In the genomic region with DNA sequence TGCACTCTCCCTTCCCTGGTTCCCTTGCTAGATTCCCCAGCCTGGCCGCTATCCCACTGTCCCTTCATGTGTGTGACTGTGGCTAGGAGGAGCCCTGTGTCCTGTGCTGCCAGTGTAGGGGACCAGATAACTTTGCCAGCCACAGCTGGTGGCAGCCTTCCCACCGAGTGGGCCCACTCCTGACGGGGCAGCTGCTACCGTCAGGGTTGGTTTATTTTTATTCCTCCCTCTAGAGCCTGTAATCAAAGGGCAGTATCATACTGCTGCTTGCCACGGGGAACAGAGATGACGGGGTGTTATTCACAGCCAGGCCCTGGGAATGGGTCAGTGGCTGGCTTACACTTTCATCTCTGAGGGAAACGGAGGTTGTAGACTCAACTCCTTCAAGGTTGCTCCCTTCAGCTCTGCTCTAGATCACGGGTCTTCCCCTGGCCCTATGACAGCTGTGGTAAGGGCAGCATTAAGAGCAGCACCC, we compare ENCODE assay signal across 9 mouse cellular contexts. TPM values are rescaled to one million over a fixed set of nuclear protein-coding genes. Genes with fewer than 3 reads are reported as not detected.
DNase-seq lines count a peak whose midpoint lies in the region; ATAC-seq lines count a peak whose summit lies in the region.
"Had no signal": no experiment of that assay in that cellular context is flagged by ENCODE, and none has a peak within 500 bp of the region (broad histone marks: within the 10 kb centered on the region; RNA-seq: fewer than 3 reads in every experiment).

No protein-coding gene starts in this region.

- H3K27me3 ChIP-seq in heart, embryonic 15.5 days: peaks cover 9% of the 10 kb centered on the region

- intact Hi-C loops in heart, postnatal 36 days (cut with DNase I): no loop called here

- no peak overlapping the region for H3K4me3 ChIP-seq in heart, embryonic 15.5 days

- no peak overlapping the region for H3K9ac ChIP-seq in heart, embryonic 15.5 days
- H3K9ac ChIP-seq: lung, embryonic 14.5 days had no signal

- peak overlapping the region; percentile 31; the same call in 1 of the 2 replicates for H3K27ac ChIP-seq in heart, embryonic 15.5 days

- peaks cover 37% of the 10 kb centered on the region for H3K4me1 ChIP-seq in heart, embryonic 15.5 days (replicated peaks)

- 30% methylated on average over 8 of the region's 8 CpGs for WGBS in heart, embryonic 15.5 days

- no peaks in the 10 kb centered on the region for H3K36me3 ChIP-seq in heart, embryonic 15.5 days

- DNase-seq in heart, adult 18-20 months: peak; percentile 32 to 49
- no peak for DNase-seq in heart, postnatal 36 days
- peak; percentile 56 for DNase-seq in brain, adult 2 months (ENCODE audit: low read depth, low spot score)
- DNase-seq in kidney, postnatal 25 days: peak; percentile 31 to 57
- DNase-seq in thymus, postnatal 0 days (ENCODE audit: low spot score): no peak
- DNase-seq in testis, postnatal 10 days (ENCODE audit: low spot score): no peak
- no peak for DNase-seq in lung, postnatal 14 days
- DNase-seq: lung, embryonic 14.5 days had no signal

- H3K4me2 ChIP-seq in heart, embryonic 15.5 days: no peak overlapping the region
- H3K4me2 ChIP-seq: lung, embryonic 14.5 days had no signal

- peak; percentile 43; the same call in 1 of the 2 replicates for ATAC-seq in heart, embryonic 15.5 days (replicated peaks; ENCODE audit: insufficient number of reproducible peaks, insufficient read depth, low FRiP score, low read depth)

- H3K9me3 ChIP-seq in heart, embryonic 15.5 days (replicated peaks): no peaks in the 10 kb centered on the region

RNA-seq across cellular contexts. Expression of gene Rab11fip4, which starts 53.7 kb away (rescaled TPM):
- under 1 TPM; 0.15 to 0.36 TPM for total RNA-seq in heart, adult 18-20 months (2021)
- total RNA-seq in heart, postnatal 36 days (2021): under 1 TPM in 1 of 2 experiments, not detected in 1; 0.03 TPM
- 0.26 and 3.1 TPM in 2 replicates for polyA plus RNA-seq in heart, embryonic 15.5 days (2015; fragmentation: Nextera tagmentation; extraction: Ambion mirVana)
- 8.4 and 8.6 TPM in 2 replicates for polyA plus RNA-seq in thymus, postnatal 0 days (2015; fragmentation: Nextera tagmentation; extraction: Ambion mirVana)

Comparison
In these comparisons a context has a peak if more than half of its experiments do, and no peak if none do; other contexts are left out.
1. DNase-seq: peak in heart, adult 18-20 months (2 of 2), brain, adult 2 months (single experiment) and kidney, postnatal 25 days (2 of 2); none in heart, postnatal 36 days (0 of 2), thymus, postnatal 0 days (single experiment), testis, postnatal 10 days (single experiment) and lung, postnatal 14 days (single experiment).